Mouse (Mus musculus): ENCODE results near the gene Olfr1411.
A peak's percentile ranks its signal among the peaks of the same experiment; 100 is the strongest.

Gene Olfr1411

GRCm38 (mm10) chr1:92594111-92594510 lies at the start of gene Olfr1411:
Olfr1411 (plus strand) TSS chr1:92594411.
- no peak for DNase-seq (ENCODE audit: low spot score)

- no peak for DNase-seq (ENCODE audit: low spot score)
Measured at GRCm38 (mm10) chr1:92545929-92546328, 48.3 kb upstream of the Olfr1411 start.

DNA sequence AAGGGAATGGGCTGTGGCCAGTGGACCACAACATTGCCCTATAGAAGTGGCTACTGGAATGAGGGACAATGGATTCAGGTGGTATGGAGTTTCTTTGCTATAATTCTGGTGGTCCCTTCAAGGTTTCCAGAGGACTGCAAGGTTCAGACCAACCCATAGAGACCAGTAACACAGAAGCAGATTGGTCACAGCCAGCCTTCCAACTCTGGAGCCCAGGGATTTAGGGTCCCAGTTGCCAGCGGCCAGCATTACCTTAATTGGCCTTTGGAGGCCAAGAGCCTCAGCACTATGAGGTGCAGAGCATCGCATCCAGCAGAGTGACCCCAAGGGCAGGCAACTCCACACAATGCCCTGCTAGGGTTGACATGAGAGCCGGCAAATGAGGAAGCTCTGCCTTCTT lies 23.2 kb upstream of the Olfr1411 start, which contains the start of gene Olfr1413:
Gene Olfr1413, plus strand, starts transcription at position 301 of the 400 bp plus-strand sequence.
- DNase-seq (ENCODE audit: low spot score): no peak

DNA sequence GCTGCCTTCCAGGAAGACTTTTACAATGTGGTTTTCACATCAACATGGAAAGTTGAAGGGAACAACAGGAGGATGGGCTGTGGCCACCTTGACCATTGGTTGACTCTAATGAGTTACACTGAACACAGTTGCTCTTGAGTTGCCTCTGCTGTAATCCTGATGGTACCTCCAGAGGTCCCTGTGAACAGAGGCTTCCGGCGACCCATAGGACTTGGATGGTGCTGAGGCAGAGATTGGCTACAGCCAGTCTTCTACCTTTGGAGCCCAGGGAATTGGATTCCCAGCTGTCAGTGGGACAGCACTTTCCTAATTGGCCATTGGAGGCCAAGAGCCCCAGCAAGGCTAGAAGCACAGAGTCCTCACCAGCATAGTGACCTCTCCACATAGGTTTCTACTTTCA lies 8.7 kb upstream of the Olfr1411 start, which contains the start of gene Olfr1412:
Gene Olfr1412, plus strand, starts transcription at position 301 of the 400 bp plus-strand sequence.
- no peak for DNase-seq (ENCODE audit: low spot score)

DNA sequence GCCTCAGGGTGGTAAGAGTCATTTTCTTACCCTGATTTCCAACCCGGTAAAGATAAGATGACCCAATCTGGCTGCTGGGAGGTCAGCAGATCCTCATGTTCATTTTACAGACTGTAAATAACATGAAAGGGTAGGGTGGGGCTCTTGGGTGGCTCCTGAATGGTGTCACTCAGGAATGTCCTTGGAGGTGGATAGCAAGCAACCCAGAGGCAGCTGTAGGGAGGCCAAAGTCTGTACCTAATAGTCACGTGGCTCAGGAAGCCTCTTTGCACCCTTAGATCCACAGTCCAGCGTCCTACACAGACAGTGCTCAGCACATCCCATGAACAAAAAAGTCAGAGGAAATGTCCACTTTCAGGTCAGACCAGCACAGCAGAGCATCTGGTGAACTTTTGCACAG lies 1.8 kb downstream of the Olfr1411 start:
- DNase-seq (ENCODE audit: low spot score): no peak

GRCm38 (mm10) chr1:92605482-92605881 lies 11.3 kb downstream of the Olfr1411 start, which contains the start of gene Olfr1410:
Olfr1410 (plus strand) TSS chr1:92605782.
- no peak for DNase-seq (ENCODE audit: low spot score)

DNA sequence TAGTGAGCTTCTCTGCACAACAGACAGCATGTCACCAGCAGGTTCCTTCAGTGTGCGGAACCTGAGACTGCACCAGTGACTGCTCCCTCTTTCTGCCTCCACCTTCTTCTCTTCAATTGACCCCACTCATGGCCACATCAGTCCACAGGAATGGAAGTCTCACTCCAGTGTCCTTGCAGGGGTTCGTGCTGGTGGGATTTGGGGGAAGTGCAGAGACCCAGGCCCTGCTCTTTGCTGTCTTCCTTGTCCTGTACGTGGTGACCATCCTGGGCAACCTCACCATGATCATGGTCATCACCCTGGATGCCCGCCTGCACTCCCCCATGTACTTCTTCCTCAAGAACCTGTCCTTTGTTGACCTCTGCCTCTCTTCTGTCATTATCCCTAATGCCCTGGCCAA lies 13.5 kb downstream of the Olfr1411 start:
- no peak for DNase-seq (ENCODE audit: low spot score)

GRCm38 (mm10) chr1:92611008-92611407 lies 16.8 kb downstream of the Olfr1411 start:
- peak; percentile 57 for DNase-seq (ENCODE audit: low spot score)

DNA sequence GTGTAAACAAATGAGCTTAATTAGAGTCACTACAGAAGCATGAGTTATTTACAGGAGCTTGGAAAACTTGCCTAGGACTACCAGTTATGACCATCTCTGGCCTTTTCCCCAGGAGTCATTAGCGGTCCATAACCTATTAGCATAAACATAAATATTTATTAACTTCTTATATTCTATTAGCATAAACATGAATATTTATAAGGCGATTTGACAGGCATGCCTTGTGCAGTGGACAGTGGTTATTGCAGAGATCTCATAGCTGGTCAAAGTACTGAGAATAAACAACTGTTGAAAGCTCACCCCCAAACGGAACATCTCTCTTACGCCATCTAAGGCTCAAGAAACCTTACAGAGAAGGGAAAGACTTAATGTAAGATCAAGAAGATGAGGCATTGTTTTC lies 19.0 kb downstream of the Olfr1411 start:
- no peak for DNase-seq (ENCODE audit: low spot score)

- no peak for DNase-seq (ENCODE audit: low spot score)
Measured at GRCm38 (mm10) chr1:92614516-92614915, 20.3 kb downstream of the Olfr1411 start.

DNA sequence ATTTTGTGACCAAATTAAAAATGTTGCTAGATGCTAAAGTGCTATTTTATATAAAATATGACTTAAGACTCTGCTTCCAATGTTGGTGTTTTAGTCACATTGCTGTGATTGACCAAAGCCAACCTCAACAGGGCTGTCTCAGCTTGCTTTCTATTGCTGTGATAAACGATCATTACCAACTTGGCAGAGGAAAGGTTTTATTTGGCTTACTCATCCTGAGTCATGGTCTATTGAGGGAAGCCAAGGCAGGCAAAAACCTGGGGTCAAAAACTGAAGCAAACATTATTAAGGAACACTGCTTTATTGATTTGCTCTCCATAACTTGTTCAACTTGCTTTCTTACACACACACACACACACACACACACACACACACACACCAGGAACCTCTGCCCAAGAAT lies 21.8 kb downstream of the Olfr1411 start:
- no peak for DNase-seq (ENCODE audit: low spot score)

DNA sequence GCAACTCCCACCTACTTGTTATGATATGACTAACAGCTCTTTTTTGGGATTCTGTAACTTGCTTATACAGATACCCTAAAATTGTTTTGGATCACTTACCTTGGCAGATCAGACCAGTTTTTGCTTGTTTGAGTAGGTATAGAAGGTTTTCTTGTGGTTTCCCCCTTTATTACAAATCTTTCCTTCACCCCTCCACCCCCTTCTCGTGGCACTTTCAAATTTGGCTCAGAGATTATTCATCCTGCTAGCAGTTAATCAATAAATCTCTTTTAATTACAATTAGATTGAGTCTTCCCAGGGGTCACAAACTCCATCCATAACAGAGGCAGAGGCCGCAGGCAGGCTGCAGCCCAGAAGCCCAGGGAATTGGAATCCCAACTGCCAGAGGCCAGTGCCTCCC lies 23.3 kb downstream of the Olfr1411 start, which contains the start of gene Olfr12:
Gene Olfr12, plus strand, starts transcription at position 301 of the 400 bp plus-strand sequence.
- DNase-seq (ENCODE audit: low spot score): no peak

DNA sequence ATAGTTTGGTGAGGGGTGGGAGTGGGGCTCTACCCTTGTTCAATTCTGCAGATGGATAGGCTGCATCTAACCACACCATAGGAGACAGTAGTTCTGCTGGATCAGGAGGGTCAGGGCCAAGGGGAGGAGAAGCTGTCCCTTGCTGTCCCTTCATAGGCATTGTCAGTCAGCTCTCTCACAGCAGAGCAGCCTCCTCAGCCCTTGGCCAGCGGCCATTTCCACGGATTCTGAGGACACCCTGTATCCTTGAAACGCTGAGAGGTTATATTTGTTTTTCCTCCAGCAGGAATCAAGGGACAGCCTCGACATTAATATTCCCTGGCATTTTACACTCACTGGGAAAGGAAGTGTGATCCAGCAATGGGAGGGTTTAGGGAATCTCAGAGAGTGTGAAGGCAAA lies 24.1 kb downstream of the Olfr1411 start:
- no peak for DNase-seq (ENCODE audit: low spot score)

DNA sequence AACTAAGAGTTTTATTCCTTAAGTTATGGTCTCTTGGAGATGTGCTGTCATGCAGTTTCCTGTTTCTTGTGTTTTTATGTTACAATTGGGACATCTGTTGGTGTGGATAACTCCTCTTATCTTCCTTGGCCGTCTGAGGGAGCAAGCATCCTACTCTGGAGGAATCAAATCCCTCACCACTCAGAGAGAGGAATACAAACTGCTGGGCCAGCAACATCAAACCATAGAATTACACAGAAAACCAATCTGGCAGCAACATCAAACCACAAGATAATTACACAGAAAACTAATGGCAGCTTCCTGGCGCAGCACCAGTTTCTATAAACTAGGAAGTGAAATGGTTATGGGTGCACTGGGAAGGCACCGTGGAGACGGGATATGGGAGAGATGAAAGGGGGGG lies 34.0 kb downstream of the Olfr1411 start:
- DNase-seq (ENCODE audit: low spot score): no peak

GRCm38 (mm10) chr1:92632196-92632595 lies 38.0 kb downstream of the Olfr1411 start:
- no peak for DNase-seq (ENCODE audit: low spot score)

DNA sequence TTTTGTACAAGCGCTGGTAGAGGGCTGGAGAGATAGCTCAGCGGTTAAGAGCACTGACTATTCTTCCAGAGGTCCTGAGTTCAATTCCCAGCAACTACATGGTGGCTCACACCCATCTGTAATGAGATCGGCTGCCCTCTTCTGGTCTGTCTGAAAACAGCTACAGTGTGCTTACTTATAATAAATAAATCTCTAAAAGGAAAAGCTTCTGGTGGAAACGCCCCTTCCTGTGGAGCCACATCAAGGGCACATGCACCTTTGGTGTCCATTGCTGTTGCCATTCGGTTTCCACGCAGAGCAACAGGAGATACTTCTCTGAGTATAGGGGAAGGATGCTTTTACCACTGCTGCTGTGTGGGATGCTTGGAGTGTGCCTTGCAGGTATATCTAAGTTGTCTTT lies 38.7 kb downstream of the Olfr1411 start:
- no peak for DNase-seq (ENCODE audit: low spot score)

- no peak for DNase-seq (ENCODE audit: low spot score)
Measured at GRCm38 (mm10) chr1:92633726-92634125, 39.5 kb downstream of the Olfr1411 start.

- DNase-seq (ENCODE audit: low spot score): no peak
Measured at GRCm38 (mm10) chr1:92634569-92634968, 40.4 kb downstream of the Olfr1411 start.

GRCm38 (mm10) chr1:92634976-92635599 lies 40.9 kb downstream of the Olfr1411 start:
- DNase-seq (ENCODE audit: low spot score): no peak

- DNase-seq (ENCODE audit: low spot score): no peak
Measured at GRCm38 (mm10) chr1:92636015-92636414, 41.8 kb downstream of the Olfr1411 start.

- no peak for DNase-seq (ENCODE audit: low spot score)
Measured at GRCm38 (mm10) chr1:92636676-92637075, 42.5 kb downstream of the Olfr1411 start.

GRCm38 (mm10) chr1:92637501-92638172 lies 43.4 kb downstream of the Olfr1411 start:
- no peak for DNase-seq (ENCODE audit: low spot score)

DNA sequence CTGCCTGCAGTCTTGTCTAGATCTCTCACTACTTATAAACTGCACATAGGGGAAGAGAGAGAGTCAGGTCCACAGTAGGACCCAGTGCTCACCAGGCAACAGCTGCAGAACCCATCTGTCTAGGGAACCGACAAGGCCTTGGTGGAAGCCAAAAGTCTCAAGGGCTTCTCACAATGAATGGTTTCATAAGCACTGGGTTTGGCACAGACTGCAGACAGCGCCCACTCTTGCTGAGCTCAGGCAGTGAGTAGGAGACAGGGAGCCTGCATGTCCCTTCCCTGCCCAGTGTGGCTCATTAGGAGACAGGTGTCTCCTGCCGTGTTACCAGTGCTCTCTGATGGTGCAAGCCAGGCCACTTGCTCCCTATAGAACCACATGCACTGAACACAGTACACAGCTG lies 44.0 kb downstream of the Olfr1411 start:
- DNase-seq (ENCODE audit: low spot score): no peak

DNA sequence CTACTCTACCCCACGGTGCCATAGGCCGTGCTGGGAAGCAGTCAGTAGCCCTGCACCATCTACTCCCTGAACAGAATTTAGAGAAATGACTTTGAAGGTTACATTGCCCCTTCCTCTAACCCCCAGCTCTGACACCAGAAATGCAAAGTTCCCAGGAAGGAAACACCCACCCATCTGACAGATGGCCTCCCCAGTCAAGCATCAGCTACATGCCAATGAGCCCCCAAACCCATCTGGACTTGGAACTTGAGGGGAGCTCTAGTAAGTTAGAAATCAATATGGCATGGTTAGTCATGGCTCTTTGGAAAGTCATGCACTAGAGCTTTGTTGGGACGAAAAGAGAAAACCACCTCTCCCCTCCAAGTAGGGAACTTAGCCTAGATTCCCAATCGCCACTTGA lies 44.5 kb downstream of the Olfr1411 start:
- DNase-seq (ENCODE audit: low spot score): no peak
